In the genomic region with DNA sequence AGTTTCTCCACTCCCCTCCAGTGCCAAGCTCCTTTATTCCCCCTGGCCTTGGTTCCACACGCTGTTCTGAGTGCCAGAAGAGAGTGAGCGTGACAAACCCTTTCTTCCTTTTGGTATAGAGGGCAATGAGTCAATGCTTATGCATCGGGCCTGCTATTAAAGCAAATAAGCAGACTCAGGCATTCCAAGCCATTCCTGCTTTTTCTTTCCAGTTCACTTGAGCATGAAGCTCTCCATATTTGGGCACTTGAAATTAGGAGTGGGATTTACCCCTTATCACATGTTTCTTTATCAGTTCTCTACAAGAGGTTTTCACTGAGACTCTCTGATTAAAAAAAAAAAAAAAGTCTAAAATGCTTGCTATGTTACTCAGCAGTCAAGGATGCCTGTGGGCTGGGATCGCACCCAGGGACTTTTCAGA, we compare ENCODE assay signal across 23 mouse cellular contexts.
A peak's percentile ranks its signal among the peaks of the same experiment; 100 is the strongest.
DNase-seq lines count a peak whose midpoint lies in the region; ATAC-seq and TF ChIP-seq lines count a peak whose summit lies in the region.
"Had no signal": no experiment of that assay in that cellular context is flagged by ENCODE, and none has a peak within 500 bp of the region (broad histone marks: within the 10 kb centered on the region; RNA-seq: fewer than 3 reads in every experiment).

No protein-coding gene starts in this region.

- no peak for DNase-seq in heart, postnatal 4 days
- DNase-seq in kidney, postnatal 0 days (ENCODE audit: low spot score) = no peak
- no peak for DNase-seq in kidney, adult 8-10 months
- DNase-seq in NIH3T3 (ENCODE audit: low read depth) = peak; percentile 82
- DNase-seq in spleen, adult 12 weeks (ENCODE audit: low spot score) = no peak
- no peak for DNase-seq in layer of hippocampus, adult 18-20 months (ENCODE audit: low spot score in 2 of 2)
- DNase-seq: cerebellum, adult 11-12 months; cerebellum, postnatal 36 days; gastrocnemius, postnatal 25 days; kidney, postnatal 4 days; right cerebral cortex, adult 18-20 months; spleen, adult 18-20 months; thymus, postnatal 25 days had no signal

- H3K27ac ChIP-seq in heart, embryonic 11.5 days (ENCODE audit: low read depth, low read length) = peak overlapping the region; percentile 71
- 0 out of 2 replicates have a peak overlapping the region, but pooled peaks have one; percentile 32 for H3K27ac ChIP-seq in kidney, postnatal 0 days
- peak overlapping the region; percentile 8; the same call in 1 of the 2 replicates for H3K27ac ChIP-seq in olfactory bulb, adult 2 months (ENCODE audit: insufficient read depth, low read depth, low read length)
- H3K27ac ChIP-seq: embryonic facial prominence, embryonic 12.5 days; hindbrain, embryonic 12.5 days; macrophage; midbrain, embryonic 12.5 days; stomach, embryonic 15.5 days had no signal

- ATAC-seq in heart, embryonic 11.5 days (replicated peaks; ENCODE audit: insufficient number of reproducible peaks, low FRiP score, low TSS enrichment) = no peak
- ATAC-seq in kidney, postnatal 0 days (replicated peaks; ENCODE audit: low FRiP score, low read depth) = no peak
- ATAC-seq: intestine, embryonic 16.5 days had no signal

- 51% methylated on average over 4 of the region's 4 CpGs for WGBS in heart, embryonic 11.5 days (ENCODE audit: insufficient replicate concordance)
- 49% methylated on average over 4 of the region's 4 CpGs for WGBS in kidney, postnatal 0 days
- 32% methylated on average over 4 of the region's 4 CpGs for WGBS in olfactory bulb, adult 2 months

- H3K36me3 ChIP-seq in heart, embryonic 11.5 days (ENCODE audit: control insufficient read depth, insufficient read depth, low read length) = no peaks in the 10 kb centered on the region
- no peaks in the 10 kb centered on the region for H3K36me3 ChIP-seq in kidney, postnatal 0 days (ENCODE audit: insufficient read depth, low read length)
- H3K36me3 ChIP-seq: embryonic facial prominence, embryonic 12.5 days; hindbrain, embryonic 12.5 days; midbrain, embryonic 12.5 days; stomach, embryonic 15.5 days had no signal

- H3K27me3 ChIP-seq in heart, embryonic 11.5 days (ENCODE audit: control insufficient read depth, insufficient read depth, low read length) = no peaks in the 10 kb centered on the region
- H3K27me3 ChIP-seq in kidney, postnatal 0 days (ENCODE audit: insufficient read depth, low read length) = no peaks in the 10 kb centered on the region
- H3K27me3 ChIP-seq: embryonic facial prominence, embryonic 12.5 days; hindbrain, embryonic 12.5 days; midbrain, embryonic 12.5 days; stomach, embryonic 15.5 days had no signal

- H3K4me1 ChIP-seq in heart, embryonic 11.5 days (ENCODE audit: control insufficient read depth, insufficient read depth, low read length) = peaks cover 15% of the 10 kb centered on the region
- 0 out of 2 replicates have a peak, but pooled peaks cover 3% of the 10 kb centered on the region for H3K4me1 ChIP-seq in kidney, postnatal 0 days (replicated peaks; ENCODE audit: insufficient read depth, low read length)
- H3K4me1 ChIP-seq in olfactory bulb, adult 2 months (ENCODE audit: control insufficient read depth, insufficient read depth, low read length) = peaks cover 9% of the 10 kb centered on the region
- H3K4me1 ChIP-seq: stomach, embryonic 15.5 days had no signal

- no peaks in the 10 kb centered on the region for H3K9me3 ChIP-seq in heart, embryonic 11.5 days (replicated peaks; ENCODE audit: control insufficient read depth, low read length)
- no peaks in the 10 kb centered on the region for H3K9me3 ChIP-seq in kidney, postnatal 0 days (replicated peaks; ENCODE audit: low read length)
- H3K9me3 ChIP-seq: embryonic facial prominence, embryonic 12.5 days; G1E; hindbrain, embryonic 12.5 days; stomach, embryonic 15.5 days had no signal

- no peak overlapping the region; the same call in 1 of the 2 replicates for H3K4me2 ChIP-seq in heart, embryonic 11.5 days
- H3K4me2 ChIP-seq in kidney, postnatal 0 days (ENCODE audit: low read length) = no peak overlapping the region
- H3K4me2 ChIP-seq: embryonic facial prominence, embryonic 12.5 days; hindbrain, embryonic 12.5 days; liver, embryonic 11.5 days; midbrain, embryonic 12.5 days; stomach, embryonic 15.5 days had no signal

- no peak for TF ChIP-seq POLR2A in olfactory bulb, adult 2 months (IDR thresholded peaks at IDR 0.05; ENCODE audit: insufficient read depth, low read depth, low read length)

- no peak overlapping the region for H3K9ac ChIP-seq in heart, embryonic 11.5 days (ENCODE audit: low read depth, low read length)
- H3K9ac ChIP-seq in kidney, postnatal 0 days (ENCODE audit: low read depth, low read length) = no peak overlapping the region
- H3K9ac ChIP-seq: embryonic facial prominence, embryonic 12.5 days; hindbrain, embryonic 12.5 days; midbrain, embryonic 12.5 days; stomach, embryonic 15.5 days had no signal

- no peak overlapping the region for H3K4me3 ChIP-seq in heart, embryonic 11.5 days (ENCODE audit: low read depth, low read length)
- H3K4me3 ChIP-seq in kidney, postnatal 0 days (replicated peaks; ENCODE audit: low read depth, low read length) = no peak overlapping the region
- no peak overlapping the region for H3K4me3 ChIP-seq in olfactory bulb, adult 2 months (ENCODE audit: insufficient read depth, low read depth, low read length)
- H3K4me3 ChIP-seq: embryonic facial prominence, embryonic 12.5 days; hindbrain, embryonic 12.5 days; midbrain, embryonic 12.5 days; stomach, embryonic 15.5 days had no signal

- TF ChIP-seq CTCF in kidney, postnatal 0 days (IDR thresholded peaks at IDR 0.05; ENCODE audit: low read depth) = no peak
- no peak for TF ChIP-seq CTCF in olfactory bulb, adult 2 months (IDR thresholded peaks at IDR 0.05; ENCODE audit: insufficient read depth, low read depth, low read length)

Comparison
In these comparisons a context has a peak if more than half of its experiments do, and no peak if none do; other contexts are left out.
1. H3K27ac ChIP-seq: peak in every context shown above with its lines; median percentile 71 in heart, embryonic 11.5 days; 32 in kidney, postnatal 0 days; 8 in olfactory bulb, adult 2 months.